8 mouse cellular contexts compared by ENCODE assay signal in genomic region chr1:133661203-133661933, GRCm38 (mm10). TPM values are rescaled to one million over a fixed set of nuclear protein-coding genes. Genes with fewer than 3 reads are reported as not detected.
A peak's percentile ranks its signal among the peaks of the same experiment; 100 is the strongest.
DNase-seq lines count a peak whose midpoint lies in the region; ATAC-seq and TF ChIP-seq lines count a peak whose summit lies in the region.

Gene Gm38394 (minus strand): TSS chr1:133661318.

- peak within 1 kb of the TSS; percentile 87 for H3K4me3 ChIP-seq in ES-Bruce4 (ENCODE audit: low read depth, low read length)
- H3K4me3 ChIP-seq in forebrain, embryonic 13.5 days, result peak within 1 kb of the TSS; percentile 62
- H3K4me3 ChIP-seq in liver, postnatal 0 days (ENCODE audit: low read depth, low read length), result peak within 1 kb of the TSS; percentile 92
- H3K4me3 ChIP-seq in neural tube, embryonic 14.5 days (ENCODE audit: low read depth, low read length), result peak within 1 kb of the TSS; percentile 66

- no peaks in the 10 kb centered on the region for H3K27me3 ChIP-seq in ES-Bruce4 (ENCODE audit: control insufficient read depth, insufficient read depth, low read length, poor library complexity, severe bottlenecking)
- H3K27me3 ChIP-seq in forebrain, embryonic 13.5 days, result no peaks in the 10 kb centered on the region
- no peaks in the 10 kb centered on the region for H3K27me3 ChIP-seq in liver, postnatal 0 days (ENCODE audit: insufficient read depth, low read length)
- no peaks in the 10 kb centered on the region for H3K27me3 ChIP-seq in neural tube, embryonic 14.5 days (ENCODE audit: control insufficient read depth, insufficient read depth, low read length)

- intact Hi-C loops in heart, postnatal 10 days (cut with DNase I), result no loop called here

- peak; percentile 95 for DNase-seq in heart, postnatal 10 days
- DNase-seq in large intestine, adult 2 months (ENCODE audit: low read depth, low spot score), result peak; percentile 96
- DNase-seq in liver, postnatal 0 days, result peak; percentile 91
- DNase-seq in testis, postnatal 10 days (ENCODE audit: low spot score), result peak; percentile 89

- peak; percentile 58; the same call in 1 of the 2 replicates for TF ChIP-seq EP300 in ES-Bruce4 (IDR thresholded peaks at IDR 0.05; ENCODE audit: insufficient read depth, low read depth, low read length)
- peak; percentile 38; the same call in 1 of the 2 replicates for TF ChIP-seq EP300 in liver, postnatal 0 days (IDR thresholded peaks at IDR 0.05; ENCODE audit: low read depth)

- peak; percentile 98 for ATAC-seq in cerebellum, adult (ENCODE audit: insufficient number of reproducible peaks, low FRiP score, low TSS enrichment)
- ATAC-seq in forebrain, embryonic 13.5 days, result peak; percentile 99
- ATAC-seq in liver, postnatal 0 days, result peak; percentile 99
- peak; percentile 99 for ATAC-seq in neural tube, embryonic 14.5 days (ENCODE audit: low read depth)

- H3K9ac ChIP-seq in ES-Bruce4 (ENCODE audit: low read depth, poor library complexity, severe bottlenecking), result peak within 1 kb of the TSS; percentile 97
- H3K9ac ChIP-seq in forebrain, embryonic 13.5 days, result peak within 1 kb of the TSS; percentile 86
- peak within 1 kb of the TSS; percentile 92 for H3K9ac ChIP-seq in liver, postnatal 0 days (replicated peaks)
- H3K9ac ChIP-seq in neural tube, embryonic 14.5 days (replicated peaks; ENCODE audit: low read depth, low read length), result peak within 1 kb of the TSS; percentile 76

- peak; percentile 16 for TF ChIP-seq POLR2A in ES-Bruce4 (IDR thresholded peaks at IDR 0.05; ENCODE audit: insufficient read depth, low read length)

- no peak for TF ChIP-seq CTCF in ES-Bruce4 (IDR thresholded peaks at IDR 0.05; ENCODE audit: low read depth, low read length)
- TF ChIP-seq CTCF in liver, postnatal 0 days (IDR thresholded peaks at IDR 0.05; ENCODE audit: low read depth), result no peak

- H3K27ac ChIP-seq in ES-Bruce4 (ENCODE audit: insufficient read depth, low read length), result peak within 1 kb of the TSS; percentile 83
- H3K27ac ChIP-seq in forebrain, embryonic 13.5 days, result peak within 1 kb of the TSS; percentile 89
- peak within 1 kb of the TSS; percentile 96 for H3K27ac ChIP-seq in liver, postnatal 0 days (ENCODE audit: low read depth)
- H3K27ac ChIP-seq in neural tube, embryonic 14.5 days (ENCODE audit: low read depth, low read length), result peak within 1 kb of the TSS; percentile 92

- no peaks in the 10 kb centered on the region for H3K9me3 ChIP-seq in ES-Bruce4 (replicated peaks; ENCODE audit: control insufficient read depth, insufficient read depth, low read length, poor library complexity, severe bottlenecking)
- no peaks in the 10 kb centered on the region for H3K9me3 ChIP-seq in forebrain, embryonic 13.5 days (replicated peaks)
- H3K9me3 ChIP-seq in liver, postnatal 0 days (ENCODE audit: low read length), result no peaks in the 10 kb centered on the region
- no peaks in the 10 kb centered on the region for H3K9me3 ChIP-seq in neural tube, embryonic 14.5 days (ENCODE audit: control insufficient read depth, low read length)

- peaks cover 9% of the 10 kb centered on the region for H3K4me1 ChIP-seq in ES-Bruce4 (ENCODE audit: control insufficient read depth, insufficient read depth, low read length)
- H3K4me1 ChIP-seq in forebrain, embryonic 13.5 days, result peaks cover 41% of the 10 kb centered on the region
- peaks cover 34% of the 10 kb centered on the region for H3K4me1 ChIP-seq in liver, postnatal 0 days (ENCODE audit: insufficient read depth)
- peaks cover 32% of the 10 kb centered on the region for H3K4me1 ChIP-seq in neural tube, embryonic 14.5 days (ENCODE audit: control insufficient read depth, insufficient read depth, low read length)

- peak within 1 kb of the TSS; percentile 92 for H3K4me2 ChIP-seq in forebrain, embryonic 13.5 days
- peak within 1 kb of the TSS; percentile 93 for H3K4me2 ChIP-seq in liver, postnatal 0 days (ENCODE audit: low read depth, low read length)
- peak within 1 kb of the TSS; percentile 86 for H3K4me2 ChIP-seq in neural tube, embryonic 14.5 days (ENCODE audit: low read depth, low read length)

- H3K36me3 ChIP-seq in ES-Bruce4 (ENCODE audit: control insufficient read depth, insufficient read depth, low read length, poor library complexity, severe bottlenecking), result peaks cover 37% of the 10 kb centered on the region
- H3K36me3 ChIP-seq in forebrain, embryonic 13.5 days (ENCODE audit: poor library complexity, severe bottlenecking), result peaks cover 30% of the 10 kb centered on the region
- H3K36me3 ChIP-seq in liver, postnatal 0 days (replicated peaks; ENCODE audit: insufficient read depth, low read length), result peaks cover 32% of the 10 kb centered on the region
- peaks cover 7% of the 10 kb centered on the region; the same call in 1 of the 2 replicates for H3K36me3 ChIP-seq in neural tube, embryonic 14.5 days (ENCODE audit: control insufficient read depth, insufficient read depth, low read length)

- 1% methylated on average over 26 of the region's 26 CpGs for WGBS in forebrain, embryonic 13.5 days
- 2% methylated on average over 26 of the region's 26 CpGs for WGBS in large intestine, adult 2 months
- WGBS in liver, postnatal 0 days (ENCODE audit: insufficient replicate concordance), result 3% methylated on average over 26 of the region's 26 CpGs
- 2% methylated on average over 26 of the region's 26 CpGs for WGBS in neural tube, embryonic 14.5 days

RNA-seq across cellular contexts. Expression of gene Gm38394, which starts in this region (rescaled TPM):
- 79.1 and 81.1 TPM in 2 replicates for polyA plus RNA-seq in ES-Bruce4 (2011; ENCODE audit: insufficient read depth, insufficient read length, low read depth, missing spikeins)
- 3.5 and 3.6 TPM in 2 replicates for polyA plus RNA-seq in forebrain, embryonic 13.5 days (2015; fragmentation: Nextera tagmentation; extraction: Ambion mirVana)
- 10 to 100 TPM; 31.8 to 34.6 TPM for total RNA-seq in heart, postnatal 10 days (2021)
- polyA plus RNA-seq in large intestine, adult 2 months (2012; rRNA removed), result 1.0 and 3.0 TPM in 2 replicates
- 1.0 and 1.3 TPM in 2 replicates for polyA plus RNA-seq in liver, postnatal 0 days (2015; fragmentation: Nextera tagmentation; extraction: Ambion mirVana)
- polyA plus RNA-seq in neural tube, embryonic 14.5 days (2014; fragmentation: Nextera tagmentation; extraction: Ambion mirVana), result 5.9 and 6.2 TPM in 2 replicates

Comparison
In these comparisons a context has a peak if more than half of its experiments do, and no peak if none do; other contexts are left out.
1. Peak in every context shown above with its lines: DNase-seq, ATAC-seq, H3K4me3 ChIP-seq and H3K27ac ChIP-seq.
2. RNA of gene Gm38394 (polyA plus RNA-seq): 79.1 to 81.1 TPM in ES-Bruce4; 5.9 to 6.2 TPM in neural tube, embryonic 14.5 days, 3.5 to 3.6 TPM in forebrain, embryonic 13.5 days, 1.0 to 1.3 TPM in liver, postnatal 0 days and 1.0 to 3.0 TPM in large intestine, adult 2 months; every median in the first group is over 10 times any median in the second.